Mouse (Mus musculus) myocyte (in vitro differentiated cells): ENCODE data around the gene Eid2.

Experiments used
- CEBPB ChIP-seq: IDR thresholded peaks from 2 replicates; pipeline ENCODE4 v1.6.1; 2011; ENCODE audit warnings: mild to moderate bottlenecking, moderate library complexity; ENCODE audit not compliant: poor library complexity, insufficient read depth, severe bottlenecking
- E2F4 ChIP-seq: IDR thresholded peaks from one replicate; pipeline ENCODE4 v1.6.1; 2011; ENCODE audit warnings: mild to moderate bottlenecking, control low read depth, moderate library complexity; ENCODE audit not compliant: insufficient read depth
- MAX ChIP-seq: IDR thresholded peaks from one replicate; pipeline ENCODE4 v1.6.1; 2011; ENCODE audit warnings: low read depth, mild to moderate bottlenecking, control low read depth
- MYOG ChIP-seq, 3 experiments: IDR thresholded peaks; one replicate each; pipeline ENCODE4 v1.6.1; 2011; ENCODE audit warnings: control low read depth in 2 of 3, low read depth in 2 of 3, mild to moderate bottlenecking in 2 of 3; ENCODE audit not compliant: insufficient read length in 2 of 3, control insufficient read depth in 1 of 3, insufficient read depth in 1 of 3
- POLR2A ChIP-seq: IDR thresholded peaks from one replicate; pipeline ENCODE4 v1.6.1; 2011; ENCODE audit warnings: low read depth, mild to moderate bottlenecking, control low read depth, moderate library complexity; ENCODE audit not compliant: insufficient read length
- USF1 ChIP-seq: IDR thresholded peaks from one replicate; pipeline ENCODE4 v1.6.1; 2011; ENCODE audit warnings: low read depth, mild to moderate bottlenecking, control low read depth, moderate library complexity

GRCm38 (mm10) chr7:28254591-28254990 lies 13.1 kb upstream of the Eid2 start:
- TF ChIP-seq POLR2A, result no peak
- no peak for TF ChIP-seq MYOG (IDR thresholded peaks at IDR 0.05; ENCODE audit: control insufficient read depth in 1 of 3, insufficient read depth in 1 of 3, insufficient read length in 2 of 3, low read depth in 2 of 3)
- TF ChIP-seq E2F4, result no peak
- TF ChIP-seq MAX, result no peak
- no peak for TF ChIP-seq CEBPB
- TF ChIP-seq USF1, result no peak
